Mouse (Mus musculus): ENCODE data around the gene Tsen2. TPM values are rescaled to one million over a fixed set of nuclear protein-coding genes. Genes with fewer than 3 reads are reported as not detected.
A peak's percentile ranks its signal among the peaks of the same experiment; 100 is the strongest.

The Tsen2 gene
- polyA plus RNA-seq, 1 experiment from 2014 or later = 15.6 TPM

- Histone ChIP-seq H3K36me3 (peaks cover 4% of the 10 kb centered on the region; the same call in 1 of the 2 replicates), H3K9ac (no peak overlapping the region), H3K27me3 (no peaks in the 10 kb centered on the region), H3K4me2 (no peak overlapping the region), H3K27ac (peak overlapping the region; percentile 36; the same call in 1 of the 2 replicates), H3K4me1 (replicated peaks) (peaks cover 50% of the 10 kb centered on the region), H3K9me3 (replicated peaks) (no peaks in the 10 kb centered on the region), H3K4me3 (replicated peaks) (no peak overlapping the region)
- ATAC-seq (ENCODE audit: low read depth) (no peak), DNase-seq (no peak)
- WGBS (ENCODE audit: insufficient replicate concordance) = 30% methylated on average over 6 of the region's 6 CpGs
Measured at GRCm38 (mm10) chr6:115541676-115542275, 2.7 kb upstream of the Tsen2 start.

DNA sequence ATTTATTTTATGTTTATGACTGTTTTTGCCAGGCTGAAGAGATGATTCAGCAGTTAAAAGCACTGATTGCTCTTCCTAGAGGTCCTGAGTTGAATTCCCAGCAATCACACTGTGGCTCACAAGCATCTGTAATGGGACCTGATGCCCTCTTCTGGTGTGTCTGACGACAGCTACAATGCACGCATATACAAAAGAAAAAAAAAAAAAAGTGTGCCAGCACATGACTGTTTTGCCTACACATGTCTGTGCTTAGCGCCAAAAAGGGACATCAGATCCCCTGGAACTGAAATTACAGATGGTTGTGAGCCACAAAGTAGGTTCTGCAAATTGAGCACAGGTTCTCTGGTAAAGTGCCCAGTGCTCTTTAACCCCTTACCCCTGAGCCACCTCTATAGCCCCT lies 2.1 kb upstream of the Tsen2 start:
- Histone ChIP-seq H3K4me1 (replicated peaks) (peaks cover 55% of the 10 kb centered on the region), H3K9me3 (replicated peaks) (no peaks in the 10 kb centered on the region), H3K36me3 (peaks cover 4% of the 10 kb centered on the region; the same call in 1 of the 2 replicates), H3K9ac (no peak overlapping the region), H3K27me3 (no peaks in the 10 kb centered on the region), H3K4me2 (no peak overlapping the region), H3K4me3 (replicated peaks) (no peak overlapping the region), H3K27ac (no peak overlapping the region)
- WGBS (ENCODE audit: insufficient replicate concordance) = 57% methylated on average over 3 of the region's 3 CpGs
- ATAC-seq (ENCODE audit: low read depth) (no peak), DNase-seq (no peak)

GRCm38 (mm10) chr6:115546276-115546675 lies 1.8 kb downstream of the Tsen2 start:
- Histone ChIP-seq H3K36me3 (peaks cover 26% of the 10 kb centered on the region), H3K4me3 (replicated peaks) (no peak overlapping the region), H3K9ac (no peak overlapping the region), H3K9me3 (replicated peaks) (no peaks in the 10 kb centered on the region), H3K4me2 (no peak overlapping the region; the same call in 1 of the 2 replicates), H3K27me3 (no peaks in the 10 kb centered on the region), H3K4me1 (replicated peaks) (peaks cover 67% of the 10 kb centered on the region), H3K27ac (no peak overlapping the region)
- DNase-seq (peak; percentile 53), ATAC-seq (ENCODE audit: low read depth) (no peak)
- 79% methylated on average over 5 of the region's 5 CpGs for WGBS (ENCODE audit: insufficient replicate concordance)

GRCm38 (mm10) chr6:115555485-115555884 lies 11.0 kb downstream of the Tsen2 start:
- H3K27ac ChIP-seq = no peak overlapping the region
- peaks cover 69% of the 10 kb centered on the region for H3K36me3 ChIP-seq
- no peaks in the 10 kb centered on the region for H3K9me3 ChIP-seq (replicated peaks)
- H3K27me3 ChIP-seq = no peaks in the 10 kb centered on the region
- no peak overlapping the region for H3K4me3 ChIP-seq (replicated peaks)
- DNase-seq = no peak
- no peak overlapping the region for H3K4me2 ChIP-seq
- no peak for ATAC-seq (ENCODE audit: low read depth)
- WGBS (ENCODE audit: insufficient replicate concordance) = 66% methylated on average over 5 of the region's 5 CpGs
- H3K4me1 ChIP-seq (replicated peaks) = peaks cover 6% of the 10 kb centered on the region; the same call in 1 of the 2 replicates
- H3K9ac ChIP-seq = no peak overlapping the region

DNA sequence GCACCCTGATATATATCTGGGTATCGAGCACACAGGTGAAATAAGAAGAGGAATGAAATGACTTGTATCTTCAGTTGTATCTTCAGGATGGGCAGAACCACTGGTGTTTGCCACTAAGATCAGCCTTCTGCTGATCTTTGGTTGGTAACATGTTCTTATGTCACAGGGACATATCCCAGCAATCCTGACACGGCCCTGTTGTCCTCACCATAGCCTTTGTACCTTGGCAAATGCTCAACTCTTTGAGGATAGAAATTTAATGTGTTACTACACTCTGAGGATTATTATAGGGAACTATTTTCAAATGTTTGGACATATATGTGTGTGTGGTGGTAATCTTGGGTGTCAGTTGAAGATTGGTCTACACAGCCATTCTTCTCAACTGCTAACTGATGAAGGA lies 13.7 kb downstream of the Tsen2 start:
- H3K27me3 ChIP-seq = no peaks in the 10 kb centered on the region
- 70% methylated on average over 2 of the region's 2 CpGs for WGBS (ENCODE audit: insufficient replicate concordance)
- peaks cover 69% of the 10 kb centered on the region for H3K36me3 ChIP-seq
- no peak overlapping the region for H3K27ac ChIP-seq
- H3K4me1 ChIP-seq (replicated peaks) = peaks cover 6% of the 10 kb centered on the region; the same call in 1 of the 2 replicates
- no peak overlapping the region for H3K4me2 ChIP-seq
- H3K4me3 ChIP-seq (replicated peaks) = no peak overlapping the region
- ATAC-seq (ENCODE audit: low read depth) (no peak), DNase-seq (no peak)
- no peak overlapping the region for H3K9ac ChIP-seq
- H3K9me3 ChIP-seq (replicated peaks) = no peaks in the 10 kb centered on the region

GRCm38 (mm10) chr6:115559651-115560632 lies 15.5 kb downstream of the Tsen2 start:
- peaks cover 65% of the 10 kb centered on the region for H3K36me3 ChIP-seq
- H3K27ac ChIP-seq = no peak overlapping the region
- WGBS (ENCODE audit: insufficient replicate concordance) = 75% methylated on average over 21 of the region's 21 CpGs
- no peak for ATAC-seq (ENCODE audit: low read depth)
- H3K9ac ChIP-seq = no peak overlapping the region
- H3K9me3 ChIP-seq (replicated peaks) = no peaks in the 10 kb centered on the region
- DNase-seq = no peak
- no peak overlapping the region for H3K4me2 ChIP-seq
- no peaks in the 10 kb centered on the region for H3K27me3 ChIP-seq
- peaks cover 6% of the 10 kb centered on the region; the same call in 1 of the 2 replicates for H3K4me1 ChIP-seq (replicated peaks)
- H3K4me3 ChIP-seq (replicated peaks) = no peak overlapping the region

DNA sequence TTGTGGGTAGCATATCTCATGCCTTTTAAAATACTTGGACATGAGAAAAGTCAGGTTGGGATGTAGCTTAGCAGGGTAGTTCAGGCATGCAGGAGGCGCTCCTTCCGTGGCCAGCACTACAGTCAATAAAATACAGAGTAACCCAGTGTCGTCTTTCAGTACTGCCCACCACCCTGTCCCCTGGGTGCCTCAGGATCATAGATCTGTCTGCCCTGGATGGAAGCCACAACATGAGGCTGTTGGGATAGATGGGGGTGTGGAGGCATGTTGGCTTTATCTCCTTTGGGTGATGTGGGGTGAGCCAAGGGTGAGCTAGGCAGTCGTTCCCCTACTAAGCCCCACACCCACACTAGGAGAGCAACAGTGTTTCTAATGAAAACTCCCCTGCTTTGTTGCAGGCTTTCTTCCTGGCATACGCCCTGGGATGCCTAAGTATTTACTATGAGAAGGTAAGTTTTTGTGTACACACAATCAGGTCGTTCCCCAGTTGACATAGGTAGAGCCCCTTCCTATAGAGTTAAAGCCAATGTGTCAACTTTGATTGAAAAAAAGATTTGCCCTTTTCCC lies 21.1 kb downstream of the Tsen2 start:
- DNase-seq (no peak), ATAC-seq (ENCODE audit: low read depth) (no peak)
- no peaks in the 10 kb centered on the region for H3K27me3 ChIP-seq
- no peaks in the 10 kb centered on the region for H3K4me1 ChIP-seq (replicated peaks)
- peaks cover 86% of the 10 kb centered on the region for H3K36me3 ChIP-seq
- H3K27ac ChIP-seq = no peak overlapping the region
- no peak overlapping the region for H3K9ac ChIP-seq
- 0 out of 2 replicates have a peak, but pooled peaks cover 3% of the 10 kb centered on the region for H3K9me3 ChIP-seq (replicated peaks)
- no peak overlapping the region for H3K4me2 ChIP-seq
- no peak overlapping the region for H3K4me3 ChIP-seq (replicated peaks)
- 80% methylated on average over 6 of the region's 6 CpGs for WGBS (ENCODE audit: insufficient replicate concordance)

GRCm38 (mm10) chr6:115574171-115574570 lies 29.7 kb downstream of the Tsen2 start:
- Histone ChIP-seq H3K9ac (no peak overlapping the region), H3K36me3 (peaks cover 73% of the 10 kb centered on the region), H3K9me3 (replicated peaks) (no peaks in the 10 kb centered on the region), H3K4me3 (replicated peaks) (no peak overlapping the region), H3K4me1 (replicated peaks) (no peaks in the 10 kb centered on the region), H3K27ac (no peak overlapping the region), H3K27me3 (no peaks in the 10 kb centered on the region), H3K4me2 (no peak overlapping the region)
- DNase-seq (no peak), ATAC-seq (ENCODE audit: low read depth) (no peak)
- 83% methylated on average over 7 of the region's 7 CpGs for WGBS (ENCODE audit: insufficient replicate concordance)

DNA sequence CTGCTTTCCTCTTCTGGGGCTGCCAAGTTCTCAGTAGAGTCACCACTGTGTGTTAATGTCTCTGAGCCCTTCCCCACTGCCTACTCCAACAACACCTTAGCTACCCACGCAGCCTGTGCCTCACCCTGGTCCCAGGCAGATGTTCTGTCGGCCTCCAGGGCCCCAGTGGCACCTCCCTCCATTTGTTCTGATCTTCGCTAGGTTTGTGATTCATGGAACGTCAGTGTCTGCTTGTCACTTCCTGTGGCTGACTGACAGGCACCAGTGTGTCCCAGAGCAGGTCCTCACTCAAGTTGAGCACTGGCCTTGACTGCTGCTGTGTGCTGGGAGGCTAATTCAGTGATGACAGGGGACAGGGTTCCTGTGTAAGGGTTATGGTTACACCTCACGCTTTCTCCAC lies 32.9 kb downstream of the Tsen2 start:
- H3K9ac ChIP-seq = no peak overlapping the region
- DNase-seq (no peak), ATAC-seq (ENCODE audit: low read depth) (no peak)
- H3K4me1 ChIP-seq (replicated peaks) = no peaks in the 10 kb centered on the region
- H3K4me2 ChIP-seq = no peak overlapping the region
- no peak overlapping the region for H3K27ac ChIP-seq
- no peaks in the 10 kb centered on the region for H3K27me3 ChIP-seq
- no peaks in the 10 kb centered on the region for H3K9me3 ChIP-seq (replicated peaks)
- H3K36me3 ChIP-seq = peaks cover 53% of the 10 kb centered on the region
- H3K4me3 ChIP-seq (replicated peaks) = no peak overlapping the region
- WGBS (ENCODE audit: insufficient replicate concordance) = 72% methylated on average over 5 of the region's 5 CpGs

DNA sequence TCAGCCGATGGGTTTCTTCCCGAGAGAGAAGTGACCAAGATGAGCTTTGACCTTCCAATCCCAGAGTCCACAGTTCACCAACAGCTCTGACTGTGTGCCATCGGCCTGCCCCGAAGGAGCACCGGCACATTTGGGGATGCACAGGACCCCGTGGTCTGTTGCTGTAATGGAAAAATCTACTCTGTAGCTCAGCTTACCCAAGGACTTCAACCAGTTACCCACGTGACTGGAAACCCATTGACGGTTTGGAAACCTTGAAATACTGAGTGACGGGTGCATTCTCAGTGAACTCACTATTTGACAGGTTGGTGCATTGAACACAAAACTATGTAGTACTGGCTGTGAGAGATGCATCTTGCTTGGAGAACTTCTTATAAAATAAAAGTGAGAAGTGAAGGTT lies 33.5 kb downstream of the Tsen2 start:
- Histone ChIP-seq H3K27me3 (no peaks in the 10 kb centered on the region), H3K4me2 (no peak overlapping the region), H3K4me1 (replicated peaks) (no peaks in the 10 kb centered on the region), H3K27ac (no peak overlapping the region), H3K36me3 (peaks cover 53% of the 10 kb centered on the region), H3K9me3 (replicated peaks) (no peaks in the 10 kb centered on the region), H3K9ac (no peak overlapping the region), H3K4me3 (replicated peaks) (no peak overlapping the region)
- no peak for ATAC-seq (ENCODE audit: low read depth)
- no peak for DNase-seq
- 82% methylated on average over 9 of the region's 9 CpGs for WGBS (ENCODE audit: insufficient replicate concordance)

GRCm38 (mm10) chr6:115580810-115581209 lies 36.3 kb downstream of the Tsen2 start:
- Histone ChIP-seq H3K36me3 (peaks cover 35% of the 10 kb centered on the region), H3K27ac (no peak overlapping the region), H3K9me3 (replicated peaks) (no peaks in the 10 kb centered on the region), H3K4me2 (no peak overlapping the region), H3K4me1 (replicated peaks) (no peaks in the 10 kb centered on the region), H3K4me3 (replicated peaks) (no peak overlapping the region), H3K27me3 (no peaks in the 10 kb centered on the region), H3K9ac (no peak overlapping the region)
- 75% methylated on average over 3 of the region's 3 CpGs for WGBS (ENCODE audit: insufficient replicate concordance)
- DNase-seq (no peak), ATAC-seq (ENCODE audit: low read depth) (no peak)

All from liver, embryonic 13.5 days (tissue).